Mouse (Mus musculus): ENCODE results near the gene Dnajb3.
A peak's percentile ranks its signal among the peaks of the same experiment; 100 is the strongest.

Dnajb3 gene

DNA sequence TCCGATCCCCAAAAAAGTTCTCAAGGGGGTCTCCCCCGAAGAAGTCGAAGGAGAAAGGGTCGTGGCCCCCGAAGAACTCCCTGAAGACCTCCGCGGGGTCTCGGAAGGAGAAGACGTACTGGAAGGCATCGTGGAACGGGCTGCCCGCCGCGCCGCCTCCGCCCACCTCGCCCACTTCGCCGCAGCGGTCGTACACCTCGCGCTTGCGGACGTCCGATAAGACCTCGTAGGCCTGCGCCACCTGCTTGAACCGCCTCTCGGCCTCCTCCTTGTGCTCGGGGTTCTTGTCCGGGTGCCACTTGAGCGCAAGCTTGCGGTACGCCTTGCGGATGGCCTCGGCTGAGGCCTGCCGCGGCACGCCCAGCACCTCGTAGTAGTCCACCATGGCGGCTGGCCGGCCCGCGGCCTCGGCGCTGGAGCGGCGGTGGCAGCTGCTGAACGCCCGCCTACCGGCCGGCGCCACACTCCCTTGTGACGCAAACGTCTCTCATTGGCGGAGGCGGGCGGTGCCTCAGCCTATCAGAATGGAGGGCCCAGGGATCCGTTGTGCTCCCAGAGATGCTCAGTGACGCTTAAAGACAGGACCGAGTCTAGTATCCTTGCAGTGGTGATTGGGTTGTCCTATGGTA lies at the start of gene Dnajb3:
Gene Dnajb3, minus strand, starts transcription at position 489 of the 629 bp plus-strand sequence.
- peak; percentile 76 for DNase-seq

- DNase-seq: no peak
Measured at GRCm38 (mm10) chr1:88254793-88255465, 49.3 kb upstream of the Dnajb3 start.

GRCm38 (mm10) chr1:88253540-88253939 lies 48.0 kb upstream of the Dnajb3 start:
- no peak for DNase-seq

- DNase-seq: no peak
Measured at GRCm38 (mm10) chr1:88253106-88253505, 47.5 kb upstream of the Dnajb3 start.

GRCm38 (mm10) chr1:88250023-88250422 lies 44.4 kb upstream of the Dnajb3 start:
- DNase-seq: no peak

DNA sequence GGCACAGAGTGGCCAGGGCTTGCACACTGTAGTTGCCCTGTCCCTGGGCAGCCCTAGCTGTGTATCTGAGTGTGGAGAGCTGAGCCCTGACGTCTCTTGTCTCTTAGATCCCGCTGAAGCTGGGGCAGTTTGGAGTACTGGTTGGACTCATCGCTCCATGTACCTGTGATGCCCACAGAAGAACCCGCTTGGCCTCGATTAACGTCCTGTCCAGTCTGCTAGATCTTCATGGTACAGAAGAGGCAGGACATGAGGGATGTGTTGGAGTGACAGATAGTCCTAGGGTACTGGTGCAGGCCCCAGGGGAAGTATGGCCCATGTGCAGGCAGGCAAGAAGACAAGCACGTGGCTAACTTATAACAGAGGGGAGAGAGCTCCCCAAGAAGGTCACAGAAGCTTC lies 44.0 kb upstream of the Dnajb3 start:
- DNase-seq: no peak

DNA sequence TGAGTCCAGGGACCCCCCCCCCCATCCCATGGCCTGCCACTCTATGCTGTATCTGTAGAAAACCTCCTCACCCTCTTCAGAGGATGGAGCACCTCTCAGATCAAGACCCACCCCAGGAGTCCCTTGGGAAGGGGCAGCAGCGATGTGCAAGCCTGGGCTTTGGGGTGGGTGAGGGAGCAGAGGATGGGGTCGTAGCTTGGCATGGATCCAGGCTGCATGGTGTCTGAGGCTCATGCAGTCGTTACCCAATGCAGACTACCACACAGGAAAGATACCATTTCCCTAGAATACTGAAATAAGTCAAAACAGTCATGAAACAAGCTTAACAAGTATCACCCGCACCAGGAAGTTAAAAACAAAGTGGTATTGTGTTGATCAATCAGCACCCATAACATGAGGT lies 43.1 kb upstream of the Dnajb3 start:
- DNase-seq: no peak

DNA sequence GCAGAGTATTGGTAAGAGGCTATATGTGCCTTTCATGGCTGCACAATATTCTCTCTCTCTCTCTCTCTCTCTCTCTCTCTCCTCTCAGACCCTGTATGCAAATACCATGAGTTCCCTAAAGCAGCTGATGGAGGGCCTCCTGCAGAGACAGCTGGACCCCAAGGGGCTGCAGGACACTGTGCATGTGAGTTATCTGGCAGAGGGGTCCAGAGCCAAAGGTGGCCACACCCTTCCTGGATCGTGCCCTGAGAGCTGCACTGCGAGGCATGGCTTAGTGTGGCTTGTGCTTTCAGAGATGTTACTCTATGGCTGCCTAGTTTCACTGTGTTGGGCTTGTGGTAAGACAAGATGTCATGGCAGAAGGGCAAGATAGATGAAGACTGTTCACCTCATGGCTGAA lies 42.1 kb upstream of the Dnajb3 start:
- DNase-seq: no peak

DNA sequence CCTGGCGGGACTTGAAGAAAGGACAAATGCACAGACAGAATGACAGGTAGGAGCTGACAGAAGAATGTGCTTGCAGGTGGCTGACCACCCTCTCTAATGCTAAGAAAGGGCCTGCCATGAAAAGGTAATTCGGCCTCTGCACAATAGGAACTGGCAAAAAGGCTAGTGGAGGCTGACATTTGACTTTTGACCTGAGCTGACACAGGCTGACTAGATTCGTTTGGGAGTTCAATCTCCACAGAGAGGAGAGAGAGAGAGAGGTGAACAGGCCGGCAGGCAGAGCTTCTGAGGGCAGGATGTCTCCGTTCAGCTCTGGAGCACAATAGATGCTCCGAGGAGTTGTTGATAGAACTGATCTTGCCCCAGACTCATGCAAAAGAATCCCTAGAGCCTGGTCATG lies 40.8 kb upstream of the Dnajb3 start:
- DNase-seq: no peak

DNA sequence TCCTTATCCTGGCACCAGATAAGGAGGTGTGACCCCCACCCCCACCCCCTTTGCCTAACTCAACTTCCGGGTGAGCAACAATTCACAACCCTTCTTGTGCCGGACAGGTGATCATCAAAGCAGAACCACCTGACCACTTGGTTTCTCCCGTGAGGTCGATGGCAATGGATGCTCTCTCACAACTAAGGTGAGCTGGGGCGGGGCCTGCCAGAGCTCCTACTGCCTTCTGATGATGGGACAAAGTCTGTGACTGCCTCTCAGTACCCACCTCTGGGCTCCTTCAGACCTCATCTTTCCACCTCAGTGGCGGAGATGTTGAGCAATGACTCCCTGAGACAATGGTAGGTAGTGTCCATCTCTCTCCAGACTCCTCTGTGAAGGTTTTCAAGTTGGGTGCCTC lies 40.3 kb upstream of the Dnajb3 start:
- DNase-seq: no peak

DNA sequence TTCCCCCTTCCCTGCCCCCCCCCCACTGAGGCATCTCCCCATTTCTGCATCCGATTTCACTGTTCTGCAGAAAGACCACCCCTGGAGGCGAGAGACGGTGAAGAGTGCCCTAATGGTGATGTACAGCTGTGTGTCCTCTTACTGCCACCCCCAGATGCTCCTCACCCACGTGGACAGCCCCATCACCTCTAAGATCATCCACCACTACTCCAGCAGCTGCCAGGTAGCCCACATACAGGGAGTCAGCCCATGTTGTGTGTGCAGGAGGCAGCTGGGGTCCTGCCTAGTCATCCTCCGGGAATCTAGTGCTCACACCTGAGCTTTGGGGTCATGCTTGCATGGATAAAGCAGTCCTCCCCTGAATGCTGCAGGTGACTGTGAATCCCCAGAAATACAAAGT lies 38.3 kb upstream of the Dnajb3 start:
- DNase-seq: no peak

DNA sequence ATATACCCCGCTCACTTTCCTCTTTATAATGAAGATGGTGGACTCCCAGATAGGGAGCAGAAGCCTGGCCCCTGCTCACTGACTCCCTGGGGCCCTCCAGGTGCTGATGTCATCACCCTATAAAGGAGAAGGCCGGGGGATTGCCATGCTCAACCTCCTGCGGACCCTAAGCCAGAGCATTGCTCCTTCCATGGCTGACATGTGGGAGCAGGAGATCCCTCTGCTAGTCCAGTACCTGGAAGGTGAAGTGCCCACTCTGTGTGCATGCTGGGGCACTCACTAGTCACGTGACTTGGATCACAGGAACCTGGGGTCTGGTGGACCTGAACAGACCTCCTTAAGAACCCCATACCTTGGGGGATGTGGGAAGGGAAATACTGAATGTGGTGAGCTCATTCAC lies 35.0 kb upstream of the Dnajb3 start:
- no peak for DNase-seq

- no peak for DNase-seq
Measured at GRCm38 (mm10) chr1:88240072-88240471, 34.5 kb upstream of the Dnajb3 start.

DNA sequence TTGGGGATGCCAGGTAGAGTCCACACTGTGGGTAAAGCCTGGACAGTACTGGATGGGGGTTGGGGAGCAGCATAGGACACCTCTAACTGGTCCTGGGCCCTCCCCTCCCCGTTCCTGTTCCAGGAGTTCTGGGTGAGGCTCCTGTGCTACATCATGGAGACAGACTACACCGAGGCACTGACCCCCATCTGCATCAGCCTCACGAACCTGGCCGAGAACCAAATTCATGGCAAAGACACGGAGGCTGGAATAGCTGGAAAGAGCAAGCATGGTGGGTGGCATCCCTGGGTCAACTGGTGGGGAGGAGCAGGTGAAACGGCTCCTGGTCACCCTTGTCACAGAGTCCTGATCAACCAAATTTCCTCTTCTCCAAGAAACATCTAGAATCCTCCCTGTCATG lies 33.2 kb upstream of the Dnajb3 start:
- DNase-seq: no peak

DNA sequence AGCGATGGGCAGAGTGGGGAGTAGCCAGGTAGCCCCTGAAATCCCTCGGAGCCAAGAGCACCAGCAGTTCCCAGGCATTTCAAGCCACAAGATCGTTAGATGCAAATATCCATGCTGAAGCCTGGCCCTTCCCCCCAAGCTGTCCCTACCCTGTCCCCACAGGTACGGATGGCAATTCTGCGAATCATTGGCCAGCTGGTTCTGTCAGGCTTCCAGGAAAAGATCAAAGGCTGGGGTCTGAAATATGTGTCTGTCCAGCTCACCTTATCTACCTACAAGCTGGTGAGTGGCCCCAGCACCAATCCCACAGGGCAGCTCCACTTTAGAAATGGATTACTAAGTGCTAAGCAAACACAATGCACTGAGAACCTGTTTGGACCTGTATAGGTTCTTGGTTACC lies 31.7 kb upstream of the Dnajb3 start:
- no peak for DNase-seq

DNA sequence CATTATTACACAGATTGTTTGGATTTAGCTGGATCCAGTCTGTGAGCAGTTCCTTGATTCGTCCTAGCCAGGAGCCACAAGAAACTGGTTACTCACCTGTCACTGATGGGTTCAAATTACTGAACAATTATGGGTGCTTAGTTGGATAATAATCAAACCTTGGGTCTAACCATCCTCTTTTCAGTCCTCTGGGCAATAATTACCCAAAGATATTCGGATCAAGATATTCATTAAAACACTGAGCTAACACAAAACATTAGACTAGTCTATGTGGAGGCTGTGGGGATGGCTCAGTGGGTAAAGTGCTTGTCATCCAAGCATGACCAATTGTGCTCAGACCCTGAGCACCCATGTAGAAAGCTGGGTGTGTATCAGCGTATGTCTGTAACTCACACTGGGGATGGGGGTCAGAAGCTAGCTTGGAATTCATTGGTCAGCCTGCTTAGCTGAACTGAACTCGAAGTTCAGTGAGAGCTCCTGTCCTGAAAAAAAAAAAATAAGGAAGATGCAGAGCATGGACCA lies 30.4 kb upstream of the Dnajb3 start:
- no peak for DNase-seq

DNA sequence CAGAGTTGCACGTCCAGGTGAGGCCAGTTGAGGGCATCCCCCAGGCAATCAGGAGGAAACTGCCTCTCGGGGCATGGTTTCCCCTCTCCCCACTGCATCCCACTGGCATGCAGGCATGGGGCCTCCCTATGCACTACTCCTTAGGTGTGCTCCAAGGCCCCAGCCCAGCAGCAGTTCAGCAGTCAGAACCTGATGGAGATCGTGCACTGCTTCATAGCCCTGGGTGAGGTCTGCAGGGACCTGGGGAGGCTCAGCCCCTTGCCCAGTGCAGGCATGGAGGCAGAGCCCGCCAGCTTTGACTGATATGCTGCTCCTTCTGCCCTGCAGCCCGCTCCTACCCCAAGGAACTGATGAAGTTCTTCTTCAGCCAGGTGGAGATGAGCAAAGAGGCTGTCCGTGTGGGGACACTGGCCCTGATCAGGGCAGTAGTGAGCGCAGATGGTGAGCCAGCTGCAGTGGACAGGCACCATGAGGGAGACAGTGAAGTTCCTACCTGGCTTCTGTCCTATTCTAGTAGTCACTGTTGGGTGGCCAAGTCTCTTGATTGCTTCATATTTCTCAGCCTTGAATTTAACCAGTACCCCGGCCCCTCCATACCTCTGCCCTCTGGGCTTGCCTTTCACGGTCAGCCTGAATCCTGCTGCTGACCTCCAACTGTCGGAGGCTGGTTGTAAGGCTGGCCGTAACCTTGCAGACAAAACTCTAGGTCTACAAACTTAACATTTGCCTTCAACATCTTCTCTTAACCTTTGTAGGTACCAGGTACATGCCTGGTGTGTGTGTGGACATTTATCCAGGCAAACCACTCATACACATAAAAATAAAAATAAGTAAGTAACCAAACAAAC lies 29.7 kb upstream of the Dnajb3 start:
- no peak for DNase-seq

DNA sequence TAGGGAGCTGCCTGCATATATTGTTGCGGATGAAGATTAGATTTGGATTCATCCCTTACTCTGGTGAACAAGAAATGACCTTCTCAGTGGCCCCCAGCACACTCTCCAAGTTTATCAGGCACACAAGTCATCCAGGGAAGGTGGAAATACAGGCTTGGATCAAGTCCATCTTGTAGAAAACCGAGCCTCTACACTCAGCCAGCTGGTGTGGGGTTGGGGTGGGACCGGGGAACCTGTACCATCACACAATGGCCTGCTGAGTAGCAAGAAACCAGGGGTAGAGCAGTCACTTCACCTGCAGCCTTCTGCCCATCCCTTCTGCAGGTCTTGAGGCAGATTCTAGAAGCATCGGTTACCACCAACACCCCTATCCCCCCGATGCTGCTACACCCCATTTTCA lies 29.1 kb upstream of the Dnajb3 start:
- no peak for DNase-seq

GRCm38 (mm10) chr1:88234248-88234610 lies 28.6 kb upstream of the Dnajb3 start:
- no peak for DNase-seq

- no peak for DNase-seq
Measured at GRCm38 (mm10) chr1:88233421-88234247, 28.1 kb upstream of the Dnajb3 start.

GRCm38 (mm10) chr1:88232664-88233380 lies 27.2 kb upstream of the Dnajb3 start:
- no peak for DNase-seq

GRCm38 (mm10) chr1:88231803-88232499 lies 26.4 kb upstream of the Dnajb3 start:
- DNase-seq: no peak
